Mouse (Mus musculus) lung, adult 2 months (tissue): ENCODE data around the gene Il1rapl2.

ENCODE experiments used
- CTCF ChIP-seq: fragments of 200-500 bp; IDR thresholded peaks from 2 replicates; pipeline ENCODE4 v1.5.1; 2011; ENCODE audit warnings: mild to moderate bottlenecking, low read length, control low read depth; ENCODE audit not compliant: insufficient read depth
- POLR2A ChIP-seq: fragments of 200-500 bp; IDR thresholded peaks from 2 replicates; pipeline ENCODE4 v1.6.1; 2011; ENCODE audit warnings: low read depth, mild to moderate bottlenecking, control low read depth, low read length, borderline replicate concordance; ENCODE audit errors: extremely low read depth

- no peak for TF ChIP-seq POLR2A
- TF ChIP-seq CTCF = no peak
Measured at GRCm38 (mm10) chrX:137812151-137812550, 241.7 kb downstream of the Il1rapl2 start.
